Mouse (Mus musculus): ENCODE measurements around the gene Tet2. TPM values are rescaled to one million over a fixed set of nuclear protein-coding genes. Genes with fewer than 3 reads are reported as not detected.
"Not testable (repeated sequence)": the region's sequence is repeated elsewhere in the genome, so short reads cannot be mapped to it uniquely, and the experiment has no call there.

Tet2 gene
- polyA plus RNA-seq (2012; ENCODE audit: insufficient read depth, insufficient read length, missing spikeins): 84.9 and 106 TPM in 2 replicates

- Histone ChIP-seq H3K27ac (ENCODE audit: insufficient read depth, low read depth, low read length) (peak within 1 kb of the TSS; percentile 93), H3K4me1 (ENCODE audit: control insufficient read depth, insufficient read depth, low read length) (peaks cover 32% of the 10 kb centered on the region), H3K4me3 (ENCODE audit: insufficient read depth, low read length) (peak within 1 kb of the TSS; percentile 82)
- TF ChIP-seq POLR2A (IDR thresholded peaks at IDR 0.05; ENCODE audit: borderline replicate concordance, low read depth, low read length) (no peak), CTCF (IDR thresholded peaks at IDR 0.05; ENCODE audit: low read depth, low read length) (no peak)
These were observed at the start of gene Tet2 for GRCm38 (mm10) chr3:133544551-133545303. Gene Tet2 (minus strand): TSS chr3:133545139.

GRCm38 (mm10) chr3:133592995-133593394 is 48.1 kb upstream of the Tet2 start:
- not testable (repeated sequence) for H3K4me1 ChIP-seq (ENCODE audit: control insufficient read depth, insufficient read depth, low read length); H3K4me3 ChIP-seq (ENCODE audit: insufficient read depth, low read length); H3K27ac ChIP-seq (ENCODE audit: insufficient read depth, low read depth, low read length)

- H3K4me3 ChIP-seq (ENCODE audit: insufficient read depth, low read length): no peak overlapping the region
- H3K4me1 ChIP-seq (ENCODE audit: control insufficient read depth, insufficient read depth, low read length): peaks cover 3% of the 10 kb centered on the region
- no peak overlapping the region for H3K27ac ChIP-seq (ENCODE audit: insufficient read depth, low read depth, low read length)
- TF ChIP-seq POLR2A (IDR thresholded peaks at IDR 0.05; ENCODE audit: borderline replicate concordance, low read depth, low read length) (no peak), CTCF (IDR thresholded peaks at IDR 0.05; ENCODE audit: low read depth, low read length) (no peak)
These were observed 45.7 kb upstream of the Tet2 start for GRCm38 (mm10) chr3:133590506-133591152.

- Histone ChIP-seq H3K4me3 (ENCODE audit: insufficient read depth, low read length) (no peak overlapping the region), H3K27ac (ENCODE audit: insufficient read depth, low read depth, low read length) (peak overlapping the region; percentile 50; the same call in 1 of the 2 replicates), H3K4me1 (ENCODE audit: control insufficient read depth, insufficient read depth, low read length) (peaks cover 24% of the 10 kb centered on the region)
- TF ChIP-seq CTCF (IDR thresholded peaks at IDR 0.05; ENCODE audit: low read depth, low read length): no peak
- no peak for TF ChIP-seq POLR2A (IDR thresholded peaks at IDR 0.05; ENCODE audit: borderline replicate concordance, low read depth, low read length)
These were observed 40.1 kb upstream of the Tet2 start for GRCm38 (mm10) chr3:133585010-133585409.

- Histone ChIP-seq H3K4me3 (ENCODE audit: insufficient read depth, low read length) (peak overlapping the region; percentile 21; the same call in 1 of the 2 replicates), H3K27ac (ENCODE audit: insufficient read depth, low read depth, low read length) (peak overlapping the region; percentile 90), H3K4me1 (ENCODE audit: control insufficient read depth, insufficient read depth, low read length) (peaks cover 26% of the 10 kb centered on the region)
- TF ChIP-seq POLR2A (IDR thresholded peaks at IDR 0.05; ENCODE audit: borderline replicate concordance, low read depth, low read length) (no peak), CTCF (IDR thresholded peaks at IDR 0.05; ENCODE audit: low read depth, low read length) (no peak)
These were observed 38.6 kb upstream of the Tet2 start for GRCm38 (mm10) chr3:133583411-133584025.

GRCm38 (mm10) chr3:133582969-133583368 is 38.0 kb upstream of the Tet2 start:
- TF ChIP-seq POLR2A (IDR thresholded peaks at IDR 0.05; ENCODE audit: borderline replicate concordance, low read depth, low read length): no peak
- no peak for TF ChIP-seq CTCF (IDR thresholded peaks at IDR 0.05; ENCODE audit: low read depth, low read length)
- Histone ChIP-seq H3K4me3 (ENCODE audit: insufficient read depth, low read length) (no peak overlapping the region), H3K4me1 (ENCODE audit: control insufficient read depth, insufficient read depth, low read length) (peaks cover 26% of the 10 kb centered on the region), H3K27ac (ENCODE audit: insufficient read depth, low read depth, low read length) (peak overlapping the region; percentile 90)

- Histone ChIP-seq H3K4me1 (ENCODE audit: control insufficient read depth, insufficient read depth, low read length) (peaks cover 26% of the 10 kb centered on the region), H3K4me3 (ENCODE audit: insufficient read depth, low read length) (no peak overlapping the region), H3K27ac (ENCODE audit: insufficient read depth, low read depth, low read length) (0 out of 2 replicates have a peak overlapping the region, but pooled peaks have one; percentile 78)
- TF ChIP-seq POLR2A (IDR thresholded peaks at IDR 0.05; ENCODE audit: borderline replicate concordance, low read depth, low read length) (no peak), CTCF (IDR thresholded peaks at IDR 0.05; ENCODE audit: low read depth, low read length) (no peak)
These were observed 37.2 kb upstream of the Tet2 start for GRCm38 (mm10) chr3:133582096-133582495.

- H3K27ac ChIP-seq (ENCODE audit: insufficient read depth, low read depth, low read length): no peak overlapping the region
- H3K4me1 ChIP-seq (ENCODE audit: control insufficient read depth, insufficient read depth, low read length): peaks cover 26% of the 10 kb centered on the region
- no peak overlapping the region for H3K4me3 ChIP-seq (ENCODE audit: insufficient read depth, low read length)
- TF ChIP-seq CTCF (IDR thresholded peaks at IDR 0.05; ENCODE audit: low read depth, low read length) (no peak), POLR2A (IDR thresholded peaks at IDR 0.05; ENCODE audit: borderline replicate concordance, low read depth, low read length) (no peak)
These were observed 36.6 kb upstream of the Tet2 start for GRCm38 (mm10) chr3:133581541-133581940.

- Histone ChIP-seq H3K4me1 (ENCODE audit: control insufficient read depth, insufficient read depth, low read length) (peaks cover 25% of the 10 kb centered on the region), H3K27ac (ENCODE audit: insufficient read depth, low read depth, low read length) (no peak overlapping the region), H3K4me3 (ENCODE audit: insufficient read depth, low read length) (no peak overlapping the region)
- TF ChIP-seq POLR2A (IDR thresholded peaks at IDR 0.05; ENCODE audit: borderline replicate concordance, low read depth, low read length) (no peak), CTCF (IDR thresholded peaks at IDR 0.05; ENCODE audit: low read depth, low read length) (no peak)
These were observed 34.7 kb upstream of the Tet2 start for GRCm38 (mm10) chr3:133579671-133580070.

GRCm38 (mm10) chr3:133579140-133579539 is 34.2 kb upstream of the Tet2 start:
- no peak overlapping the region for H3K4me3 ChIP-seq (ENCODE audit: insufficient read depth, low read length)
- H3K27ac ChIP-seq (ENCODE audit: insufficient read depth, low read depth, low read length): no peak overlapping the region
- TF ChIP-seq CTCF (IDR thresholded peaks at IDR 0.05; ENCODE audit: low read depth, low read length) (no peak), POLR2A (IDR thresholded peaks at IDR 0.05; ENCODE audit: borderline replicate concordance, low read depth, low read length) (no peak)
- peaks cover 25% of the 10 kb centered on the region for H3K4me1 ChIP-seq (ENCODE audit: control insufficient read depth, insufficient read depth, low read length)

Data from bone marrow macrophage, adult 2 months (primary cell).